Mouse (Mus musculus): ENCODE measurements at regions not wholly inside any gene's neighbourhood (a gene's known extent, or its start where the extent isn't known, plus 50 kb on each side); places are given as distances from the start of the nearest gene placed in this dataset.

DNA sequence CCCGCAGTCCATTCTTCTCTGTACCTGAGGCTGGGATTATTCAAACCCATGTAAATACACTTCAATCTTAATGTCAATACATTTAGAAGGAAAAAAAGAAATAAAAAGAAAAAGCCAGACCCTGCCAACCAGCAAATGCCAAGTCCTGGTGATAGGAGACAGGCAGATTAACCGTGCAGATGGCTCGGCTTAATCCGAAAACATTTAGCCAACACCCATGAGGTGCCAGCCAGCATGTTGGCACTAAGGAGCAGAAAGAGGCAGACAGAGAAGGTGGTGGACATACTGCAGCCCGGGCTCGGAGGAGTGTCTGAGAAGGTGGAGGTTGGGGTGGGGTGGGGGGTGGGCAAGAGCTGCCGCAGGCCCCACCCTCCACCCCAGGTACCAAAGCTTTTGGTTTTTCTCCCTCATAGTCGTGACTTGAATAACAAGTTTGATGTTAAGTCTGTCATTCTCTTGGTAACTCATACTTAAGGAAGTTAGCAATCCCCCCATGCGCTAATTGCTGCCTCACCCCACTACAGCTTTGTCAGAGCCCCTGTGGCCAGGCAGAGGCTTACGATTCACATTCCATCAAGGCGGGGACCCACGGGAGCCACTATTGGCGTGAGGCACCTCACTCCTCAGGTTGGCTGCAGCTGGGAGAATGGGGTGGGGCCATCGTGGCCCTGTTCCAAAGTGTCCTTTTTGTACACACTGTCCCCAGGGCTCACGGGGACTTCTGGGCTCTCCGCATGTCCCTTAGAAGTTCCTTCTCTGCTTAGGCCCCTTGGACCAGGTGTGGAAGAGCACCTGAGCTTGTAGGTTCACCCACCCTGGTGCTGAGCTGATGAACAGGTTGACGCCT is 99.6 kb upstream of the Lemd2 start:
- Histone ChIP-seq H3K4me1 (ENCODE audit: control insufficient read depth in 1 of 2, insufficient read depth in 2 of 2, low read length in 2 of 2) (no peaks in the 10 kb centered on the region), H3K27ac (ENCODE audit: control insufficient read depth, low read depth, low read length) (no peak overlapping the region), H3K9me3 (replicated peaks; ENCODE audit: insufficient read depth, low read length) (no peaks in the 10 kb centered on the region), H3K9ac (ENCODE audit: control insufficient read depth, low read depth, low read length, poor library complexity, severe bottlenecking) (no peak overlapping the region), H3K36me3 (ENCODE audit: control insufficient read depth in 1 of 2, insufficient read depth in 2 of 2, low read length in 2 of 2) (no peaks in the 10 kb centered on the region), H3K27me3 (ENCODE audit: control insufficient read depth in 1 of 2, insufficient read depth in 2 of 2, low read length in 2 of 2) (peaks cover 0 to 1% of the 10 kb centered on the region in 2 experiments; a peak in 1 of 4 replicates), H3K4me3 (ENCODE audit: control insufficient read depth in 1 of 2, insufficient read depth in 1 of 2, low read depth in 2 of 2, low read length in 2 of 2) (no peak overlapping the region), H3K79me2 (ENCODE audit: control insufficient read depth, insufficient read depth, low read length, poor library complexity) (no peaks in the 10 kb centered on the region)
- TF ChIP-seq GABPA (IDR thresholded peaks at IDR 0.05; ENCODE audit: low read depth, low read length) (no peak), GATA1 (IDR thresholded peaks at IDR 0.05; ENCODE audit: low read depth, low read length) (no peak), RAD21 (IDR thresholded peaks at IDR 0.05; ENCODE audit: low read depth, low read length) (no peak), ELF1 (IDR thresholded peaks at IDR 0.05; ENCODE audit: low read depth, low read length) (no peak), USF1 (IDR thresholded peaks at IDR 0.05; ENCODE audit: low read depth, low read length) (no peak), HCFC1 (IDR thresholded peaks at IDR 0.05; ENCODE audit: low read depth, low read length) (no peak), POLR2A (IDR thresholded peaks at IDR 0.05; ENCODE audit: control insufficient read depth in 1 of 2, insufficient read depth in 1 of 2, low read depth in 1 of 2, low read length in 2 of 2, poor library complexity in 1 of 2) (no peak), SIN3A (IDR thresholded peaks at IDR 0.05; ENCODE audit: low read length) (no peak), TAL1 (IDR thresholded peaks at IDR 0.05; ENCODE audit: low read length) (no peak), ZNF384 (IDR thresholded peaks at IDR 0.05; ENCODE audit: low read depth, low read length) (no peak), ZC3H11A (IDR thresholded peaks at IDR 0.05; ENCODE audit: low read depth, low read length) (no peak), BHLHE40 (IDR thresholded peaks at IDR 0.05; ENCODE audit: borderline replicate concordance, low read depth, low read length) (no peak), TCF12 (IDR thresholded peaks at IDR 0.05; ENCODE audit: low read depth, low read length) (no peak), ZKSCAN1 (IDR thresholded peaks at IDR 0.05; ENCODE audit: low read depth, low read length) (no peak), CTCF (IDR thresholded peaks at IDR 0.05 in 2 of 3, conservative IDR thresholded peaks at IDR 0.05 in 1 of 3; ENCODE audit: control insufficient read depth in 1 of 3, insufficient read depth in 1 of 3, low read depth in 2 of 3, low read length in 3 of 3, poor library complexity in 1 of 3, severe bottlenecking in 1 of 3) (no peak), EP300 (IDR thresholded peaks at IDR 0.05; ENCODE audit: low read depth in 1 of 2, low read length in 2 of 2) (no peak), MXI1 (IDR thresholded peaks at IDR 0.05; ENCODE audit: low read depth, low read length) (no peak), ZMIZ1 (IDR thresholded peaks at IDR 0.05; ENCODE audit: low read depth, low read length) (no peak), CHD1 (IDR thresholded peaks at IDR 0.05; ENCODE audit: low read depth, low read length) (no peak)
- DNase-seq (ENCODE audit: low read depth, low spot score) = no peak

- Histone ChIP-seq H3K79me2 (ENCODE audit: control insufficient read depth, insufficient read depth, low read length, poor library complexity) (no peaks in the 10 kb centered on the region), H3K9me3 (replicated peaks; ENCODE audit: insufficient read depth, low read length) (no peaks in the 10 kb centered on the region), H3K4me3 (ENCODE audit: control insufficient read depth in 1 of 2, insufficient read depth in 1 of 2, low read depth in 2 of 2, low read length in 2 of 2) (no peak overlapping the region), H3K27ac (ENCODE audit: control insufficient read depth, low read depth, low read length) (no peak overlapping the region), H3K9ac (ENCODE audit: control insufficient read depth, low read depth, low read length, poor library complexity, severe bottlenecking) (no peak overlapping the region), H3K4me1 (ENCODE audit: control insufficient read depth in 1 of 2, insufficient read depth in 2 of 2, low read length in 2 of 2) (no peaks in the 10 kb centered on the region), H3K36me3 (ENCODE audit: control insufficient read depth in 1 of 2, insufficient read depth in 2 of 2, low read length in 2 of 2) (no peaks in the 10 kb centered on the region), H3K27me3 (ENCODE audit: control insufficient read depth in 1 of 2, insufficient read depth in 2 of 2, low read length in 2 of 2) (peaks cover 0 to 1% of the 10 kb centered on the region in 2 experiments; a peak in 1 of 4 replicates)
- TF ChIP-seq ZMIZ1 (IDR thresholded peaks at IDR 0.05; ENCODE audit: low read depth, low read length) (no peak), NELFE (IDR thresholded peaks at IDR 0.05; ENCODE audit: low read depth, low read length) (no peak), CTCF (IDR thresholded peaks at IDR 0.05 in 2 of 3, conservative IDR thresholded peaks at IDR 0.05 in 1 of 3; ENCODE audit: control insufficient read depth in 1 of 3, insufficient read depth in 1 of 3, low read depth in 2 of 3, low read length in 3 of 3, poor library complexity in 1 of 3, severe bottlenecking in 1 of 3) (no peak), E2F4 (IDR thresholded peaks at IDR 0.05; ENCODE audit: borderline replicate concordance, low read depth, low read length) (no peak), USF2 (IDR thresholded peaks at IDR 0.05; ENCODE audit: borderline replicate concordance in 1 of 2, insufficient read depth in 1 of 2, low read depth in 1 of 2, low read length in 2 of 2) (no peak), MYC (IDR thresholded peaks at IDR 0.05; ENCODE audit: low read depth, low read length) (no peak), MYB (IDR thresholded peaks at IDR 0.05; ENCODE audit: low read depth, low read length) (no peak), KAT2A (conservative IDR thresholded peaks at IDR 0.05; ENCODE audit: low read depth, low read length) (no peak), POLR2AphosphoS2 (IDR thresholded peaks at IDR 0.05; ENCODE audit: low read length) (no peak), USF1 (IDR thresholded peaks at IDR 0.05; ENCODE audit: low read depth, low read length) (no peak), TCF12 (IDR thresholded peaks at IDR 0.05; ENCODE audit: low read depth, low read length) (no peak)
- DNase-seq (ENCODE audit: low read depth, low spot score) = no peak
These were observed 98.8 kb upstream of the Lemd2 start for GRCm38 (mm10) chr17:27303061-27303460.
